Mouse (Mus musculus): ENCODE measurements at regions not wholly inside any gene's neighbourhood (a gene's known extent, or its start where the extent isn't known, plus 50 kb on each side); places are given as distances from the start of the nearest gene placed in this dataset.

GRCm38 (mm10) chr5:43124301-43124700, 108.7 kb upstream of the Cpeb2 start:
- no peak overlapping the region for H3K27ac ChIP-seq

GRCm38 (mm10) chr5:43125774-43126536, 107.0 kb upstream of the Cpeb2 start:
- H3K27me3 ChIP-seq (ENCODE audit: control insufficient read depth, insufficient read depth, low read length), result no peaks in the 10 kb centered on the region
- DNase-seq, result no peak
- H3K79me2 ChIP-seq (replicated peaks; ENCODE audit: control insufficient read depth, insufficient read depth, low read length), result no peaks in the 10 kb centered on the region
- H3K4me3 ChIP-seq, result no peak overlapping the region
- no peak overlapping the region for H3K9ac ChIP-seq (ENCODE audit: low read depth, low read length)
- intact Hi-C loops (cut with DNase I), result no loop called here
- H3K4me1 ChIP-seq (ENCODE audit: control insufficient read depth, insufficient read depth, low read length), result no peaks in the 10 kb centered on the region
- TF ChIP-seq POLR2A (IDR thresholded peaks at IDR 0.05; ENCODE audit: insufficient read depth, low read depth, low read length) (no peak), EP300 (IDR thresholded peaks at IDR 0.05; ENCODE audit: insufficient read depth, low read depth, low read length) (no peak), CTCF (IDR thresholded peaks at IDR 0.05) (no peak)
- H3K27ac ChIP-seq, result no peak overlapping the region
- 81% methylated on average over 3 of the region's 3 CpGs for WGBS
- H3K36me3 ChIP-seq (ENCODE audit: control insufficient read depth, insufficient read depth, low read length), result no peaks in the 10 kb centered on the region

More at GRCm38 (mm10) chr5:43124301-43124700, 108.7 kb upstream of the Cpeb2 start:
- DNase-seq, result no peak
- Histone ChIP-seq H3K79me2 (replicated peaks; ENCODE audit: control insufficient read depth, insufficient read depth, low read length) (no peaks in the 10 kb centered on the region), H3K9ac (ENCODE audit: low read depth, low read length) (no peak overlapping the region), H3K36me3 (ENCODE audit: control insufficient read depth, insufficient read depth, low read length) (no peaks in the 10 kb centered on the region), H3K27me3 (ENCODE audit: control insufficient read depth, insufficient read depth, low read length) (no peaks in the 10 kb centered on the region), H3K4me1 (ENCODE audit: control insufficient read depth, insufficient read depth, low read length) (no peaks in the 10 kb centered on the region), H3K4me3 (no peak overlapping the region)
- intact Hi-C loops (cut with DNase I), result no loop called here
- TF ChIP-seq EP300 (IDR thresholded peaks at IDR 0.05; ENCODE audit: insufficient read depth, low read depth, low read length) (no peak), CTCF (IDR thresholded peaks at IDR 0.05) (no peak), POLR2A (IDR thresholded peaks at IDR 0.05; ENCODE audit: insufficient read depth, low read depth, low read length) (no peak)

- intact Hi-C loops (cut with DNase I), result no loop called here
- no peak overlapping the region for H3K27ac ChIP-seq
- H3K4me1 ChIP-seq (ENCODE audit: control insufficient read depth, insufficient read depth, low read length), result peaks cover 2% of the 10 kb centered on the region; the same call in 1 of the 2 replicates
- TF ChIP-seq EP300 (IDR thresholded peaks at IDR 0.05; ENCODE audit: insufficient read depth, low read depth, low read length), result no peak
- no peak for TF ChIP-seq CTCF (IDR thresholded peaks at IDR 0.05)
- TF ChIP-seq POLR2A (IDR thresholded peaks at IDR 0.05; ENCODE audit: insufficient read depth, low read depth, low read length), result no peak
- no peak overlapping the region for H3K9ac ChIP-seq (ENCODE audit: low read depth, low read length)
- H3K36me3 ChIP-seq (ENCODE audit: control insufficient read depth, insufficient read depth, low read length), result no peaks in the 10 kb centered on the region
- H3K4me3 ChIP-seq, result no peak overlapping the region
- no peaks in the 10 kb centered on the region for H3K27me3 ChIP-seq (ENCODE audit: control insufficient read depth, insufficient read depth, low read length)
- DNase-seq, result no peak
- H3K79me2 ChIP-seq (replicated peaks; ENCODE audit: control insufficient read depth, insufficient read depth, low read length), result no peaks in the 10 kb centered on the region
- WGBS, result 61% methylated on average over 4 of the region's 4 CpGs
Observed at GRCm38 (mm10) chr5:43130377-43130776, 102.6 kb upstream of the Cpeb2 start.

- intact Hi-C loops (cut with DNase I), result no loop called here
- WGBS, result 85% methylated on average over 5 of the region's 5 CpGs
- H3K36me3 ChIP-seq (ENCODE audit: control insufficient read depth, insufficient read depth, low read length), result no peaks in the 10 kb centered on the region
- no peak overlapping the region for H3K27ac ChIP-seq
- no peaks in the 10 kb centered on the region for H3K79me2 ChIP-seq (replicated peaks; ENCODE audit: control insufficient read depth, insufficient read depth, low read length)
- no peaks in the 10 kb centered on the region for H3K27me3 ChIP-seq (ENCODE audit: control insufficient read depth, insufficient read depth, low read length)
- peak in 1 of 2 experiments; percentile 9 for DNase-seq
- TF ChIP-seq CTCF (IDR thresholded peaks at IDR 0.05) (no peak), POLR2A (IDR thresholded peaks at IDR 0.05; ENCODE audit: insufficient read depth, low read depth, low read length) (no peak), EP300 (IDR thresholded peaks at IDR 0.05; ENCODE audit: insufficient read depth, low read depth, low read length) (no peak)
- peaks cover 2% of the 10 kb centered on the region; the same call in 1 of the 2 replicates for H3K4me1 ChIP-seq (ENCODE audit: control insufficient read depth, insufficient read depth, low read length)
- H3K4me3 ChIP-seq, result no peak overlapping the region
- H3K9ac ChIP-seq (ENCODE audit: low read depth, low read length), result no peak overlapping the region
Observed at GRCm38 (mm10) chr5:43130901-43131557, 101.9 kb upstream of the Cpeb2 start.

- Histone ChIP-seq H3K36me3 (ENCODE audit: control insufficient read depth, insufficient read depth, low read length) (peaks cover 2% of the 10 kb centered on the region; the same call in 1 of the 2 replicates), H3K9ac (ENCODE audit: low read depth, low read length) (no peak overlapping the region), H3K27ac (no peak overlapping the region), H3K4me1 (ENCODE audit: control insufficient read depth, insufficient read depth, low read length) (peaks cover 2% of the 10 kb centered on the region; the same call in 1 of the 2 replicates), H3K79me2 (replicated peaks; ENCODE audit: control insufficient read depth, insufficient read depth, low read length) (no peaks in the 10 kb centered on the region), H3K4me3 (no peak overlapping the region), H3K27me3 (ENCODE audit: control insufficient read depth, insufficient read depth, low read length) (no peaks in the 10 kb centered on the region)
- intact Hi-C loops (cut with DNase I), result no loop called here
- 71% methylated on average over 3 of the region's 3 CpGs for WGBS
- TF ChIP-seq EP300 (IDR thresholded peaks at IDR 0.05; ENCODE audit: insufficient read depth, low read depth, low read length) (no peak), POLR2A (IDR thresholded peaks at IDR 0.05; ENCODE audit: insufficient read depth, low read depth, low read length) (no peak), CTCF (IDR thresholded peaks at IDR 0.05) (no peak)
- no peak for DNase-seq
Observed at GRCm38 (mm10) chr5:43133672-43134071, 99.3 kb upstream of the Cpeb2 start.

- Histone ChIP-seq H3K9ac (ENCODE audit: low read depth, low read length) (no peak overlapping the region), H3K36me3 (ENCODE audit: control insufficient read depth, insufficient read depth, low read length) (peaks cover 2% of the 10 kb centered on the region; the same call in 1 of the 2 replicates), H3K27ac (no peak overlapping the region), H3K27me3 (ENCODE audit: control insufficient read depth, insufficient read depth, low read length) (no peaks in the 10 kb centered on the region), H3K79me2 (replicated peaks; ENCODE audit: control insufficient read depth, insufficient read depth, low read length) (no peaks in the 10 kb centered on the region), H3K4me1 (ENCODE audit: control insufficient read depth, insufficient read depth, low read length) (peaks cover 2% of the 10 kb centered on the region; the same call in 1 of the 2 replicates), H3K4me3 (no peak overlapping the region)
- TF ChIP-seq EP300 (IDR thresholded peaks at IDR 0.05; ENCODE audit: insufficient read depth, low read depth, low read length) (no peak), CTCF (IDR thresholded peaks at IDR 0.05) (no peak), POLR2A (IDR thresholded peaks at IDR 0.05; ENCODE audit: insufficient read depth, low read depth, low read length) (no peak)
- intact Hi-C loops (cut with DNase I), result no loop called here
- 58% methylated on average over 4 of the region's 4 CpGs for WGBS
- DNase-seq, result peak in 1 of 2 experiments; percentile 14
Observed at GRCm38 (mm10) chr5:43136142-43136541, 96.8 kb upstream of the Cpeb2 start.
